Mouse (Mus musculus) hindbrain, postnatal 0 days (tissue): ENCODE measurements around the gene Tie1. TPM values are rescaled to one million over a fixed set of nuclear protein-coding genes. Genes with fewer than 3 reads are reported as not detected.

ENCODE experiments used
- ATAC-seq: fragments of 200-750 bp; cut with Nextera tagmentation; 2 replicates; pipeline ENCODE4 v1.8.0; 2017; ENCODE audit warnings: mild to moderate bottlenecking, moderate TSS enrichment, moderate library complexity
- DNase-seq: peaks from one replicate; pipeline ENCODE4 v3.0.0-alpha.2; 2015; ENCODE audit warnings: low spot score
- H3K27ac ChIP-seq: fragments of 300-500 bp; sonication (generic); 2 replicates; pipeline ENCODE4 v1.5.1; 2014; ENCODE audit warnings: mild to moderate bottlenecking
- H3K27me3 ChIP-seq: fragments of 300-500 bp; sonication (generic); 2 replicates; pipeline ENCODE4 v1.6.1; 2014; ENCODE audit warnings: low read length, mixed read lengths; ENCODE audit not compliant: insufficient read depth
- H3K36me3 ChIP-seq: fragments of 300-500 bp; sonication (generic); 2 replicates; pipeline ENCODE4 v1.6.1; 2014; ENCODE audit warnings: low read length, mixed read lengths; ENCODE audit not compliant: insufficient read depth
- H3K4me1 ChIP-seq: fragments of 300-500 bp; sonication (generic); 2 replicates; pipeline ENCODE4 v1.6.1; 2014; ENCODE audit warnings: antibody characterized with exemption, low read length, mixed read lengths; ENCODE audit not compliant: insufficient read depth
- H3K4me2 ChIP-seq: fragments of 300-500 bp; sonication (generic); 2 replicates; pipeline ENCODE4 v1.6.1; 2014; ENCODE audit warnings: low read depth, mild to moderate bottlenecking, low read length, moderate library complexity, mixed read lengths
- H3K4me3 ChIP-seq: fragments of 300-500 bp; sonication (generic); 2 replicates; pipeline ENCODE4 v1.5.1; 2014; ENCODE audit warnings: low read length
- H3K9ac ChIP-seq: fragments of 300-500 bp; sonication (generic); replicated peaks from 2 replicates; pipeline ENCODE4 v1.6.1; 2014; ENCODE audit warnings: mild to moderate bottlenecking, low read length, moderate library complexity, mixed read lengths
- H3K9me3 ChIP-seq: fragments of 300-500 bp; sonication (generic); 2 replicates; pipeline ENCODE4 v1.6.1; 2016; ENCODE audit warnings: low read length, mixed read lengths
- CTCF ChIP-seq: IDR thresholded peaks from 2 replicates; pipeline ENCODE4 v1.5.1; 2016; ENCODE audit warnings: antibody characterized with exemption, control low read depth, low read depth
- WGBS: fragments of 180-500 bp; shearing (Covaris S2); extraction: QIAGEN DNeasy Blood & Tissue Kit; methylation state at CpG from one replicate; pipeline ENCODE4 v1.1.7; 2014; 5-methylcytosine and 5-hydroxymethylcytosine counted together
- polyA plus RNA-seq: library from polyadenylated mRNA; unstranded; fragments of >200 nt; fragmentation: Nextera tagmentation; extraction: Ambion mirVana; gene quantifications from 2 replicates; pipeline ENCODE4 v1.2.1, GENCODE M21; 2015
- total RNA-seq: library from RNA; depleted of rRNA; stranded (reverse); fragments of >200 nt; gene quantifications from 2 replicates; pipeline ENCODE4 v1.2.3, GENCODE M21; 2014; rRNA removed

The Tie1 gene
- total and polyA plus RNA-seq, 2 experiments from 2014 or later: 11.6 to 15.9 TPM

- no peak overlapping the region for H3K27ac ChIP-seq
- no peak for ATAC-seq
- DNase-seq: no peak
- H3K4me1 ChIP-seq: no peaks in the 10 kb centered on the region
- WGBS: 78% methylated on average over 3 of the region's 3 CpGs
- TF ChIP-seq CTCF: no peak
- no peak overlapping the region for H3K4me2 ChIP-seq
- H3K4me3 ChIP-seq: no peak overlapping the region
- no peaks in the 10 kb centered on the region for H3K9me3 ChIP-seq
- no peak overlapping the region for H3K9ac ChIP-seq
- H3K27me3 ChIP-seq: no peaks in the 10 kb centered on the region
- peaks cover 45% of the 10 kb centered on the region for H3K36me3 ChIP-seq
These were observed 68.5 kb downstream of the Tie1 start for GRCm38 (mm10) chr4:118421384-118421783.

Other genes with a start within 250 kb of the Tie1 start
- gene Ptprf, start 198.7 kb downstream of the Tie1 start, total RNA-seq: 178 and 196 TPM in 2 replicates
- gene Ptprf, start 198.7 kb downstream of the Tie1 start, polyA plus RNA-seq: 39.2 and 44.4 TPM in 2 replicates
- 22.4 and 23.1 TPM in 2 replicates for gene Szt2, start 80.8 kb downstream of the Tie1 start, total RNA-seq
- gene Szt2, start 80.8 kb downstream of the Tie1 start, polyA plus RNA-seq: 4.2 and 5.2 TPM in 2 replicates
- gene Med8, start 80.7 kb downstream of the Tie1 start, total RNA-seq: 33.5 and 48.8 TPM in 2 replicates
- 100 and 102 TPM in 2 replicates for gene Med8, start 80.7 kb downstream of the Tie1 start, polyA plus RNA-seq
- gene Elovl1, start 62.0 kb downstream of the Tie1 start, total RNA-seq: 31.1 and 35.9 TPM in 2 replicates
- gene Elovl1, start 62.0 kb downstream of the Tie1 start, polyA plus RNA-seq: 32.9 and 34.2 TPM in 2 replicates
- 38.2 and 40.7 TPM in 2 replicates for gene Cdc20, start 52.7 kb downstream of the Tie1 start, total RNA-seq
- 36.3 and 41.6 TPM in 2 replicates for gene Cdc20, start 52.7 kb downstream of the Tie1 start, polyA plus RNA-seq
- not detected in 2 replicates for gene Mpl, start 32.5 kb downstream of the Tie1 start, total RNA-seq
- gene Mpl, start 32.5 kb downstream of the Tie1 start, polyA plus RNA-seq: 0.18 TPM in 1 of 2 replicates, not detected in the other
- not detected in 2 replicates for gene 2610528J11Rik, start 36.9 kb upstream of the Tie1 start, total RNA-seq
- not detected in 2 replicates for gene 2610528J11Rik, start 36.9 kb upstream of the Tie1 start, polyA plus RNA-seq
- 0.90 and 4.8 TPM in 2 replicates for gene Tmem125, start 54.0 kb upstream of the Tie1 start, total RNA-seq
- 0.64 and 0.83 TPM in 2 replicates for gene Tmem125, start 54.0 kb upstream of the Tie1 start, polyA plus RNA-seq
- 0.65 and 1.3 TPM in 2 replicates for gene Cfap57, start 130.7 kb upstream of the Tie1 start, total RNA-seq
- gene Cfap57, start 130.7 kb upstream of the Tie1 start, polyA plus RNA-seq: 0.70 and 1.2 TPM in 2 replicates
- gene Ebna1bp2, start 130.7 kb upstream of the Tie1 start, total RNA-seq: 31.6 and 40.0 TPM in 2 replicates
- 85.4 and 98.5 TPM in 2 replicates for gene Ebna1bp2, start 130.7 kb upstream of the Tie1 start, polyA plus RNA-seq
- not detected in 2 replicates for gene Olfr62, start 168.9 kb upstream of the Tie1 start, total RNA-seq
- not detected in 2 replicates for gene Olfr62, start 168.9 kb upstream of the Tie1 start, polyA plus RNA-seq
- not detected in 2 replicates for gene Olfr1342, start 202.7 kb upstream of the Tie1 start, total RNA-seq
- 0.04 TPM in 1 of 2 replicates, not detected in the other for gene Olfr1342, start 202.7 kb upstream of the Tie1 start, polyA plus RNA-seq
- gene Olfr1341, start 213.5 kb upstream of the Tie1 start, total RNA-seq: not detected in 2 replicates
- not detected in 2 replicates for gene Olfr1341, start 213.5 kb upstream of the Tie1 start, polyA plus RNA-seq
- not detected in 2 replicates for gene Olfr1340, start 230.1 kb upstream of the Tie1 start, total RNA-seq
- gene Olfr1340, start 230.1 kb upstream of the Tie1 start, polyA plus RNA-seq: not detected in 2 replicates
- not detected in 2 replicates for gene Olfr1339, start 242.1 kb upstream of the Tie1 start, total RNA-seq
- not detected in 2 replicates for gene Olfr1339, start 242.1 kb upstream of the Tie1 start, polyA plus RNA-seq